9 mouse cellular contexts compared by ENCODE assay signal in the genomic region with DNA sequence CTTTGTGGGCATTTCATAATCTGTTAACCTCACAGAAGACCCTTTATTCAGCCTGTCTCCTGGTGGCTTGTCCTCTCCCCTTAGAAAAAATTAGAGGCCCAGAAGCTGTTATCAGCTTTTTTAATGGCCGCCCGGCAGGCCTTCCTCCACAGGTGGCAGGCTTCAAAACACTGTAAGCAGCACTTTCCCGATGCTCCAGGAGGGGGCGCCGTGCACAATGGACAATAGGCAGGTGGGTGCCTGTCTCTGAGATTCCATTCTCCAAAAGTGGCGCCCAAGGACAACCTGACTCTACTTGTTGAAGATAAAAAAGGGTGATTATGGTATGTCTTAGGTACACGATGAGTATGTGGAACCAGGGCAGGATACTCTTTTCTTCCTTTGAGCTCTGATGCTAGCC.
A peak's percentile ranks its signal among the peaks of the same experiment; 100 is the strongest.
DNase-seq lines count a peak whose midpoint lies in the region; ATAC-seq and TF ChIP-seq lines count a peak whose summit lies in the region.
"Had no signal": no experiment of that assay in that cellular context is flagged by ENCODE, and none has a peak within 500 bp of the region (broad histone marks: within the 10 kb centered on the region; RNA-seq: fewer than 3 reads in every experiment).

No protein-coding gene starts in this region.

- TF ChIP-seq CTCF in layer of hippocampus, adult 2 months (conservative IDR thresholded peaks at IDR 0.05): peak; percentile 91

- no peaks in the 10 kb centered on the region for H3K27me3 ChIP-seq in midbrain, embryonic 10.5 days (ENCODE audit: low read depth, poor library complexity, severe bottlenecking)
- H3K27me3 ChIP-seq in midbrain, embryonic 16.5 days (ENCODE audit: control insufficient read depth, insufficient read depth, low read depth, low read length): no peaks in the 10 kb centered on the region
- no peaks in the 10 kb centered on the region for H3K27me3 ChIP-seq in splenic B cell, adult 2 months (ENCODE audit: control insufficient read depth, insufficient read depth, low read length, poor library complexity, severe bottlenecking)

- DNase-seq in midbrain, embryonic 10.5 days (ENCODE audit: low spot score): peak; percentile 42
- peak; percentile 52 for DNase-seq in adrenal gland, postnatal 25 days
- DNase-seq in embryo, embryonic 9.5 days (ENCODE audit: extremely low spot score): peak; percentile 51
- DNase-seq in layer of hippocampus, adult 2 months (ENCODE audit: low spot score in 2 of 2): peak; percentile 68 to 77
- DNase-seq in lung, postnatal 25 days (ENCODE audit: low spot score): peak; percentile 18
- peak; percentile 56 for DNase-seq in splenic B cell, adult 2 months (ENCODE audit: low read depth, low spot score)

- no peaks in the 10 kb centered on the region for H3K36me3 ChIP-seq in midbrain, embryonic 10.5 days
- H3K36me3 ChIP-seq in midbrain, embryonic 16.5 days (ENCODE audit: control insufficient read depth, insufficient read depth, low read length): no peaks in the 10 kb centered on the region
- H3K36me3 ChIP-seq in splenic B cell, adult 2 months (ENCODE audit: control insufficient read depth, insufficient read depth, low read length, poor library complexity, severe bottlenecking): no peaks in the 10 kb centered on the region

- WGBS in midbrain, embryonic 10.5 days: 48% methylated on average over 7 of the region's 7 CpGs
- WGBS in midbrain, embryonic 16.5 days: 47% methylated on average over 7 of the region's 7 CpGs

- no peaks in the 10 kb centered on the region for H3K4me1 ChIP-seq in midbrain, embryonic 10.5 days
- H3K4me1 ChIP-seq in midbrain, embryonic 16.5 days (ENCODE audit: control insufficient read depth, insufficient read depth, low read length): peaks cover 5% of the 10 kb centered on the region; the same call in 1 of the 2 replicates

- no peak overlapping the region for H3K27ac ChIP-seq in midbrain, embryonic 10.5 days (replicated peaks)
- no peak overlapping the region for H3K27ac ChIP-seq in midbrain, embryonic 16.5 days (ENCODE audit: low read length)
- peak overlapping the region; percentile 46; the same call in 1 of the 2 replicates for H3K27ac ChIP-seq in layer of hippocampus, adult 2 months

- H3K4me3 ChIP-seq in midbrain, embryonic 10.5 days: no peak overlapping the region
- H3K4me3 ChIP-seq in midbrain, embryonic 16.5 days (ENCODE audit: low read depth, low read length): no peak overlapping the region
- H3K4me3 ChIP-seq in layer of hippocampus, adult 2 months: no peak overlapping the region
- H3K4me3 ChIP-seq: erythroblast, embryonic 14.5 days had no signal

- H3K9ac ChIP-seq in midbrain, embryonic 16.5 days (ENCODE audit: low read depth, low read length): no peak overlapping the region

- no peak overlapping the region for H3K4me2 ChIP-seq in midbrain, embryonic 16.5 days (ENCODE audit: low read length)

- no peaks in the 10 kb centered on the region for H3K9me3 ChIP-seq in midbrain, embryonic 10.5 days (replicated peaks)
- no peaks in the 10 kb centered on the region for H3K9me3 ChIP-seq in midbrain, embryonic 16.5 days (replicated peaks; ENCODE audit: control insufficient read depth, low read length, poor library complexity, severe bottlenecking)

- ATAC-seq in midbrain, embryonic 16.5 days: no peak
- no peak for ATAC-seq in erythroid progenitor cell, adult 5-6 weeks (replicated peaks; ENCODE audit: low FRiP score, poor library complexity, severe bottlenecking)

Comparison
In these comparisons a context has a peak if more than half of its experiments do, and no peak if none do; other contexts are left out.
1. DNase-seq: peak in every context shown above with its lines; median percentile 72 in layer of hippocampus, adult 2 months; 56 in splenic B cell, adult 2 months; 52 in adrenal gland, postnatal 25 days; 51 in embryo, embryonic 9.5 days; 42 in midbrain, embryonic 10.5 days; 18 in lung, postnatal 25 days.